Mouse (Mus musculus): ENCODE data around the gene Crygd.
"Not testable (repeated sequence)": the region's sequence is repeated elsewhere in the genome, so short reads cannot be mapped to it uniquely, and the experiment has no call there.

Crygd gene

DNA sequence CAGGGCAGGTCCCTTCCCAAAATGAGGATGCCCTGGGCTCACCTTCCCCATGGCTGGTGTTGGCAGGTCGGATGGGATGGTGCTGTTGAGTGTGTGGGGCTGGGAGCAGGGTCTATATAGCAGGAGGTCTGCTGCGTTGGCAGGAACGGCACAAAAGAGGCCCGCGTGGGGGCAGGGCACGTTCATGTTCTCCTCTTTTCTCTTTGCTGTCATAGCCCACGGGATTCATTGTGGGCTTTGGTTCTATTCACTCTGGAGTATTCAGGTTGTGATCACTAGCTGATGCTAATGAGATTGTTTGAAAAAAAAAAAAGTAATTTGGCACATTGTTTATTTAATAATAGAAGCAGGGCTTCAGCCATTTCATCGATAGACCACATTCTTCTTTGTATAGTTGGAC is at the start of gene Crygd:
Gene Crygd (minus strand): TSS at position 101 of the 400 bp plus-strand sequence.
- no peak for DNase-seq (ENCODE audit: low spot score in 2 of 2)

DNA sequence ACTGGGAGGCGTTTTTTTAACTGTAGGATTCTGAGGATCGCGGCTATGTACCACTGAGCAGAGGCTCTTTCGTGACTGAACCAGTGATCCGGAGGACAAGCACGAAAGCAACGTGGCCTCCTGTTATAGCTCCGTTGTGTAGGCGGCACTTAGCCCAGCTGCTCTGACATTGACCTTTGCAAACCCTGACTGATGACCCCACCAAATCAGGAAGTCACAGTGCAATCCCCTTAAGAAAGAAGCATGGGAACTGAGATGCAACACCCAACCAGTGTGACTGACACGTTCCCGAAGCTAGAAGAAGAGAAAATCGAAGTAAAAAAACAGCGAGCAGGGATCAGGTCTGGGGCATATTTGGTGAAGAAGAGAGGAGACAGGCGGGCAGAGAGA is 49.5 kb upstream of the Crygd start:
- DNase-seq (ENCODE audit: low spot score in 2 of 2), result peak; percentile 11 to 15

DNA sequence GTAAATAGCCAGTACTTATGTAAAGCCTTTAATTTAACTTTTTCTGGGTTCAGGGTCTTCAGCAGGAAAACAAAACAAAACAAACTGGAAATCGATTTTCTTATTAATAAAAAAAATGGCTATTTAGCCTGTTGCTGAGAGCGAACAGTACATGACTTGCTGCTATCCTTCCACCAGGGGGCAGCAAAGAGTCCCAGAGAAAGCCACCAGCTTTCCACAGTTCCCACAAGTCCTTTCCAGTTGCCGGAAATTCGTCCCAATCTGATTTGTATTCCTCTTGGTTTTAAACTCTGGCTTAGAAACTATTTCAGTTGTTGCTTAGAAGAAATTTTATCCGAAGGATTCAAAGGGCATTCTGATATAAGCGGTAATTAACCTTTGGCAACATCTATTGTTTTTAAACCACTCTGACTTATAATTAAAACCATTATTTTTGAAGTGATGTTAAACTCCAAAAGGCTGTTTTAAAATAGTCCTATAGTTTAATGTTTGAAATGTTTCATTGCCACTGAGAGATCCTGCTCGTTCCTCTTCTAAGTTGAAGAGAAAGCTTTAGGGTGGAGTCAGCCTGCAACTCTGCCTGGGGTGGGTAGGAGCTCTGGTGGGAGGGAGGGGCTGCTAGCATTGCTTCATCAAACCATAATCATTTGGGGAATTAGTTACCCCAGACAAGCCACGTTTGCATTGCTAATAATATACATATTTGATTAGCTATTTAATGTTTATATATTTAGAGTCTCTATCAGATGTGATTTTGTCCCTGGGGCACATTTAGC is 49.0 kb upstream of the Crygd start:
- peak; percentile 36 to 75 for DNase-seq (ENCODE audit: low spot score in 2 of 2)

- DNase-seq (ENCODE audit: low spot score in 2 of 2), result no peak
These were observed 46.6 kb upstream of the Crygd start for GRCm38 (mm10) chr1:65109756-65110435.

DNA sequence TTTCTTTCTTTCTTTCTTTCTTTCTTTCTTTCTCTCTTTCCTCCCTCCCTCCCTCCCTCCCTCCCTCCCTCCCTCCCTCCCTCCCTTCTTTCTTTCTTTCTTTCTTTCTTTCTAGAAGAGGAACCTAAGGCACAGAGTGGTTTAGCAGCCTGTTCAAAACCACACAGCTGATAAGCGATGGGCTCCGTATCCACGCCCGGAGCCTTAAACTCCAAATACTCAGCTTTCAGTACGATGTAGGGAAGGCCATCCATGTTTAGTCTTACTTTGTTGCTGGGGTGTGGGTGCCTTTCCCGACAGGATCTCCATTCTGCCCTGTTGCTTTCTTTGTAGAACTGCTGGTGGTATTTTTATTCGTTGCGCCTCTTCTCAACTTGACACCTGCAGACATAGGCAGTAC is 45.9 kb upstream of the Crygd start:
- DNase-seq (ENCODE audit: low spot score in 2 of 2), result no peak

DNA sequence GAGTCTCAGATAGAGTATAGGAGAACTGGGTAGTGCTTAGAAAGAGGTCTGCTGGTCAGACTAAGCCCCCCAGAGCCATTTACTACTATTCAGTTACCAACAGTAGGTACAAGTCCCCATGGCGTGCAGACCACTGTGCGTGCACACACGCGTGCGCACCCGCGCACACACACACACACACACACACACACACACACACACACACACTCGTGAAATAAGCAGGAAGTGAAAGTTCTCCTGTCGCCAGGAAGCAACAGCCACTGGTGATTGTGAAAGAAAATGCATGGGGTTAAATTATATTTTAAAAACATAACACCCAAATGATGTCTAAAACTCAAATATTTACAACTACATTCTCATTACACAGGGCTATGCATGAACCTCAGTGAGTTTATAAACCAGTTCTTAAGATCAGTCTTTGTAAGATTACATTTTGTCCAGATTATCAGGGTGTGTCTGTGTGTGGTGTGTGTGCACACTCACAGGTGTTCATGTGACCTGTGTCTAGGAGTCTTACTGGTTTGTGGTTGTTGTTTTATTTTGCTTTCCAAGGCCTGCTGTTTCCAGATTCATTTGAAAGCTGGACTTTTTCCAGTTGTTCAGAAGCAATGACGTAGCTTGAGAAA is 44.5 kb upstream of the Crygd start:
- no peak for DNase-seq (ENCODE audit: low spot score in 2 of 2)

- DNase-seq (ENCODE audit: low spot score in 2 of 2), result no peak
These were observed 40.0 kb upstream of the Crygd start, which contains the start of gene Cryga for GRCm38 (mm10) chr1:65103273-65103672. TSS of gene Cryga (minus strand) at chr1:65103373.

DNA sequence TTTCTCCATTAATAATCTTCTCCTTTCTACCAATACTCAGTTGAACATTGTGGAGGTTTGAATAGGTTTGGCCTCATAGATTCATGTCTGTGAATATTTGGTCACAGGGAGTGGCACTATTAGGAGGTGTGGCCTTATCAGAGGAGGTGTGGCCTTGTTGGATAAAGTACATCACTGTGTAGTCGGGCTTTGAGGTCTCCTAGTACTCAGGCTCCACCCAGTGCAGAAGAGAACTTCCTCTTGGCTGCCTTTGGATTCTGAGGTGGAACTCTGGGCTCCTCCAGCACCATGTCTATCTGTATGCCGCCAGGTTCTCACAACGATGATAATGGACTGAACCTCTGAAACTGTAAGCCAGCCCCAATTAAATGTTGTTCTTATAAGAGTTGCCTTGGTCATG is 33.7 kb upstream of the Crygd start:
- no peak for DNase-seq (ENCODE audit: low spot score in 2 of 2)

DNA sequence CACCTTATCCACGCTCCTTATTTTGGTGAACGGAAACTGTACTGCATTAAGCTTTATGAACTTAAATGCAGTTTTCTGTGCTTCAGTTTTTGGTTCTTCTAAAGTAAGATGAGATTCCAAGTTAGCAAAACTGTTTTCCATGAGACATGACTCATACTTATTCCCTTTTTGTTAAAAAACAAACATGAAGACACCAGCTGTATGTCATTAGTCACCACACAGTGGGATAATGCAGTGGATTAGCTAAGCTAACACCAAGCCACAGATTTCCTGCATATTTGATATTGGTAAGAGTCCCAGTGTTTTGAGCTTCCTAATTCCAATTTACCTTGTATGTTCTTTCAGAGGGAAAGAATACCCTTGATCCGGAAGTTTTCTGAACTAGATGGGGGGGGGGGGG is 28.3 kb upstream of the Crygd start:
- no peak for DNase-seq (ENCODE audit: low spot score in 2 of 2)

- peak in 1 of 2 experiments; percentile 29 for DNase-seq (ENCODE audit: low spot score in 2 of 2)
These were observed 27.1 kb upstream of the Crygd start for GRCm38 (mm10) chr1:65090370-65090769.

GRCm38 (mm10) chr1:65088567-65089356 is 25.5 kb upstream of the Crygd start:
- no peak for DNase-seq (ENCODE audit: low spot score in 2 of 2)

DNA sequence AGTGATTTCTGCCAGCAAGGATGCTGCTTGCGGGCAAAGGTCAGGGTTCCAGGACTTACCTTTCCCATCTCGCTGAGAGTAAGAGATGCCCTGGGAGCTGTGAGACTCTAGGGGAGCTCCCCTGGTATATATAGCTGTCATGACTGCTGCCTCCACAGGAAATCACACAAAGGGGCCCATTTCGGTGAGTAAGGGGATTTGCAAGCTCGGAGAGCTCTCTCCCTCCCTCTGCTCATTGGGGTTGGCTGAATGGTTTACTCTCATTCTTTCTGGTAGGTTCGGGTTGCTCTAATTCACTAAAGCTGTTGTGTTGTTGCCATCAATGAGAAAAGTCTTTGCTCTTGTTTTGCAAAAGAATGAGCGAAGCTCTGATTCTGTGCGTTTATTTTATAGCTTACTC is 18.9 kb upstream of the Crygd start, which contains the start of gene Crygb:
Gene Crygb (minus strand): TSS at position 101 of the 400 bp plus-strand sequence.
- no peak for DNase-seq (ENCODE audit: low spot score in 2 of 2)

GRCm38 (mm10) chr1:65075607-65076006 is 12.4 kb upstream of the Crygd start:
- no peak for DNase-seq (ENCODE audit: low spot score in 2 of 2)

GRCm38 (mm10) chr1:65073589-65073988 is 10.3 kb upstream of the Crygd start, which contains the start of gene Crygc:
TSS of gene Crygc (minus strand) at chr1:65073689.
- DNase-seq (ENCODE audit: low spot score in 2 of 2), result no peak

DNA sequence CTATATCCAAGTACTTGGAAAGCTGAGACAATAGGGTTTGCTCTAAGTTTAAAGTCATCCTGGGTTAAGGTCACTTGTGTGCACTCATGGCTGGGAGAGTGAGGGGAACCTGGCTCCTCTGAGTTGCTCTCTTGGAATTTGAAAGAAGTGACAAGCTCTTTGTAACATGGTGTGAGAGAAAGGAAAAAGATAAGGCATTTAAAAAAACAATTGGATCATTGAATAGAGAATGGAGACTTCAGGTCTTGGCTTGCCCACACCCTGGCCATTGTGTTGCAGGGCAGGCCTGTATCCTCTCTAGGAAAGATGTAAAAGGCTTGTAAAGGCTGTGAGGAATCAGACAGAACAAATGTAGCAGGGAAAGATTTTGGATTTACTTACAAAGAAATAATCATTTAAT is 4.6 kb upstream of the Crygd start:
- DNase-seq (ENCODE audit: low spot score in 2 of 2), result no peak

- no peak for DNase-seq (ENCODE audit: low spot score in 2 of 2)
These were observed 949 bp upstream of the Crygd start for GRCm38 (mm10) chr1:65064201-65064600.

GRCm38 (mm10) chr1:65052140-65052539 is 11.1 kb downstream of the Crygd start:
- no peak for DNase-seq (ENCODE audit: low spot score in 2 of 2)

DNA sequence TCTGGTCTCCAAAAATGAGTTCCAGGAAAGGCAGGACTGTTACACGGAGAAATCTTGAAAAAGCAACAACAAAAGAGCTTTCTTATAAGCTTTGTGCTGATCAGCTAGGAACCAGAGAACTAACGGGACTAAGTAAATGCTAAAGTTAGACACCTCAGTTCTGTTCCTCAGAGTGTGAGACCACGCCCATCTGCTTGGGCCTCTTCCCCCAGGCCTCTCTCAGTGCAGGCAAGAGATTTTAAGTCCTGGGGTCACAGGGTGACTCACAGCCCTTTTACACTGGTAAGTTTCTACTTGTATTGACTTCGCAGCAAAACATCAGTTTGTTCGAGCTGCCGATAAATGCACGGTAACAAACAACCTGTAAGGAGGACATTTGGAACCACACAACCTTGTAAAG is 11.6 kb downstream of the Crygd start:
- no peak for DNase-seq (ENCODE audit: low spot score in 2 of 2)

DNA sequence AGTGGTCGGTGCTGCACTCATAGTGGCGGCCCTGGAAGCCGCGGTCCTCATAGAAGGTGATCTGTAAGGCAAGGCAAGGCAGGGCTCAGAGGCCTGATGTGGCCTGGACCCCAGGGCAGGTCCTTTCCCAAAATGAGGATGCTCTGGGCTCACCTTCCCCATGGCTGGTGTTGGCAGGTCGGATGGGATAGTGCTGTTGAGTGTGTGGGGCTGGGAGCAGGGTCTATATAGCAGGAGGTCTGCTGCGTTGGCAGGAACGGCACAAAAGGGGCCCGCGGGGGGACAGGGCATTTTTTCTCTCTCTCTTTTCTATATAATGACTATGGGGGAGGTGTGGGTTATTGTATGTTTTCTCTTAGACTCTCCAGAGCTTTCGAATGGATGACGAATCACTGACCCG is 12.3 kb downstream of the Crygd start, which contains the start of gene Cryge:
Gene Cryge (minus strand): TSS at position 198 of the 400 bp plus-strand sequence.
- not testable (repeated sequence) for DNase-seq (ENCODE audit: low spot score in 2 of 2)

- no peak for DNase-seq (ENCODE audit: low spot score in 2 of 2)
These were observed 14.5 kb downstream of the Crygd start for GRCm38 (mm10) chr1:65048781-65049180.

DNA sequence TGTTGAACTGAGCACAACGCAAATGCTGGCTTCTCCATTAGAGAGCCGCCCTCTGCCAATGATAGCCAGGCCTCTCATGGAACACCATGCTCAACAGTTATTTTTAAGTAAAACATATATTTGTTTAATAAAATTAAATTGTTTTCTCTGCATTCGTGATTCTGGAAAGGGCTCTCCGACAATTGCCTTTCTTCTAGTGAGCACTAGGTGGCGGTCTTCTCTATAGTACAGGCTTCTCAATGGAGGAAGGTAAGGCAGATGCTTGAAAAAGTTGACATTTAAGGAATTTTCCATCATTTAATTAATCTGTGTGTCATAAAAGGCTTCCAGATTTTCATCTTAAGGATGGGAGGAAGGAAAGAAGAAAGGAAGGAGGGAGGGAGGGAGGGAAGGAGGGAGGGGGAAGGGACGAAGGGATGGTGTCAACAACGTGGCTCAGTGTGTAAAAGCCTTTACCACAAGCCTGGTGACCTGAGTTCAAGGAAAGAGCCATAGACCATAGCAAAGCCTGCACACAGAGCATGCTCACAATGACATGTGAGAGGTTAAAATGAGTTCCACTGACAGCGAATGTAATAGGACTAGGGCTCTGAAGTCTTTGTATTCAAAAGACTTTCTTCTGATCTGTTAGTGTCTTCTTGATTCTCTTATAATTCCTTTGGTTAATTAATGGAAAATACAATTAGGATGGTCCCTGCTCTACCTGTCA is 16.7 kb downstream of the Crygd start:
- peak in 1 of 2 experiments; percentile 4 for DNase-seq (ENCODE audit: low spot score in 2 of 2)
